7 mouse cellular contexts compared by ENCODE assay signal in genomic region chr4:59625998-59626910, GRCm38 (mm10). TPM values are rescaled to one million over a fixed set of nuclear protein-coding genes. Genes with fewer than 3 reads are reported as not detected.
DNase-seq lines count a peak whose midpoint lies in the region; ATAC-seq and TF ChIP-seq lines count a peak whose summit lies in the region.

Gene E130308A19Rik, plus strand, starts transcription at chr4:59626211.

- ATAC-seq in embryonic facial prominence, embryonic 11.5 days (replicated peaks; ENCODE audit: insufficient number of reproducible peaks, low FRiP score, low TSS enrichment, low read depth): peak; percentile 93
- ATAC-seq in limb, embryonic 13.5 days (ENCODE audit: low FRiP score, low read depth): peak; percentile 93
- peak; percentile 94 for ATAC-seq in midbrain, embryonic 15.5 days (replicated peaks)

- WGBS in embryonic facial prominence, embryonic 11.5 days: under 1% methylated on average over 97 of the region's 120 CpGs
- under 1% methylated on average over 103 of the region's 120 CpGs for WGBS in kidney, adult 2 months
- WGBS in limb, embryonic 13.5 days: under 1% methylated on average over 96 of the region's 120 CpGs
- under 1% methylated on average over 82 of the region's 120 CpGs for WGBS in midbrain, embryonic 15.5 days

- TF ChIP-seq CTCF in kidney, adult 2 months (conservative IDR thresholded peaks at IDR 0.05; ENCODE audit: insufficient read depth, insufficient read length, low read depth, low read length): no peak

- H3K27ac ChIP-seq in embryonic facial prominence, embryonic 11.5 days (replicated peaks; ENCODE audit: low read depth, low read length): peak within 1 kb of the TSS; percentile 80
- H3K27ac ChIP-seq in kidney, adult 2 months (ENCODE audit: insufficient read depth, low read depth, low read length): peak within 1 kb of the TSS; percentile 53
- H3K27ac ChIP-seq in limb, embryonic 13.5 days: peak within 1 kb of the TSS; percentile 48
- peak within 1 kb of the TSS; percentile 91 for H3K27ac ChIP-seq in midbrain, embryonic 15.5 days

- H3K9me3 ChIP-seq in embryonic facial prominence, embryonic 11.5 days (replicated peaks; ENCODE audit: control insufficient read depth, low read length): no peaks in the 10 kb centered on the region
- no peaks in the 10 kb centered on the region for H3K9me3 ChIP-seq in limb, embryonic 13.5 days
- no peaks in the 10 kb centered on the region for H3K9me3 ChIP-seq in midbrain, embryonic 15.5 days

- H3K9ac ChIP-seq in embryonic facial prominence, embryonic 11.5 days (replicated peaks; ENCODE audit: low read length): peak within 1 kb of the TSS; percentile 90
- peak within 1 kb of the TSS; percentile 84 for H3K9ac ChIP-seq in limb, embryonic 13.5 days
- peak within 1 kb of the TSS; percentile 98 for H3K9ac ChIP-seq in midbrain, embryonic 15.5 days

- TF ChIP-seq POLR2A in kidney, adult 2 months (IDR thresholded peaks at IDR 0.05; ENCODE audit: low read depth, low read length): no peak

- H3K4me3 ChIP-seq in embryonic facial prominence, embryonic 11.5 days (ENCODE audit: low read depth, low read length): peak within 1 kb of the TSS; percentile 98
- peak within 1 kb of the TSS; percentile 76 for H3K4me3 ChIP-seq in kidney, adult 2 months (ENCODE audit: insufficient read depth, low read depth, low read length)
- H3K4me3 ChIP-seq in limb, embryonic 13.5 days: peak within 1 kb of the TSS; percentile 90
- peak within 1 kb of the TSS; percentile 90 for H3K4me3 ChIP-seq in midbrain, embryonic 15.5 days

- H3K4me1 ChIP-seq in embryonic facial prominence, embryonic 11.5 days (ENCODE audit: control insufficient read depth, insufficient read depth, low read length): no peaks in the 10 kb centered on the region; the same call in 1 of the 2 replicates
- peaks cover 3% of the 10 kb centered on the region; the same call in 1 of the 2 replicates for H3K4me1 ChIP-seq in kidney, adult 2 months (ENCODE audit: control insufficient read depth, insufficient read depth, low read length)
- peaks cover 13% of the 10 kb centered on the region for H3K4me1 ChIP-seq in limb, embryonic 13.5 days
- peaks cover 30% of the 10 kb centered on the region for H3K4me1 ChIP-seq in midbrain, embryonic 15.5 days

- H3K4me2 ChIP-seq in embryonic facial prominence, embryonic 11.5 days (ENCODE audit: low read depth, low read length): peak within 1 kb of the TSS; percentile 74
- peak within 1 kb of the TSS; percentile 79 for H3K4me2 ChIP-seq in limb, embryonic 13.5 days (replicated peaks)
- H3K4me2 ChIP-seq in midbrain, embryonic 15.5 days: peak within 1 kb of the TSS; percentile 80

- H3K27me3 ChIP-seq in embryonic facial prominence, embryonic 11.5 days (ENCODE audit: control insufficient read depth, insufficient read depth, low read length): no peaks in the 10 kb centered on the region
- no peaks in the 10 kb centered on the region for H3K27me3 ChIP-seq in kidney, adult 2 months (replicated peaks; ENCODE audit: control insufficient read depth, insufficient read depth, low read length)
- no peaks in the 10 kb centered on the region for H3K27me3 ChIP-seq in limb, embryonic 13.5 days
- H3K27me3 ChIP-seq in midbrain, embryonic 15.5 days (replicated peaks): no peaks in the 10 kb centered on the region

- peak; percentile 88 for DNase-seq in adrenal gland, postnatal 14 days
- peak; percentile 88 for DNase-seq in embryonic facial prominence, embryonic 11.5 days (ENCODE audit: low spot score)
- DNase-seq in heart, adult 18-20 months: peak; percentile 71 to 84
- peak; percentile 89 for DNase-seq in kidney, adult 2 months
- DNase-seq in spleen, adult 18-20 months: peak; percentile 74 to 78

- H3K36me3 ChIP-seq in embryonic facial prominence, embryonic 11.5 days (replicated peaks; ENCODE audit: control insufficient read depth, insufficient read depth, low read depth, low read length): no peaks in the 10 kb centered on the region
- no peaks in the 10 kb centered on the region for H3K36me3 ChIP-seq in kidney, adult 2 months (ENCODE audit: control insufficient read depth, insufficient read depth, low read length)
- H3K36me3 ChIP-seq in limb, embryonic 13.5 days: no peaks in the 10 kb centered on the region
- no peaks in the 10 kb centered on the region for H3K36me3 ChIP-seq in midbrain, embryonic 15.5 days (replicated peaks)

RNA-seq across cellular contexts. Expression of gene E130308A19Rik, which starts in this region (rescaled TPM):
- total RNA-seq in adrenal gland, postnatal 14 days (2021): 17.2 and 18.0 TPM in 2 replicates
- 30.5 and 35.6 TPM in 2 replicates for polyA plus RNA-seq in embryonic facial prominence, embryonic 11.5 days (2014; fragmentation: Nextera tagmentation; extraction: Ambion mirVana)
- 1 to 10 TPM; 7.1 TPM for total RNA-seq in heart, adult 18-20 months (2021)
- polyA plus RNA-seq in kidney, adult 2 months (2012; rRNA removed): 9.6 and 10.8 TPM in 2 replicates
- polyA plus RNA-seq in limb, embryonic 13.5 days (2015; fragmentation: Nextera tagmentation; extraction: Ambion mirVana): 25.1 and 25.9 TPM in 2 replicates
- 59.7 and 60.1 TPM in 2 replicates for polyA plus RNA-seq in midbrain, embryonic 15.5 days (2015; fragmentation: Nextera tagmentation; extraction: Ambion mirVana)

Comparison
In these comparisons a context has a peak if more than half of its experiments do, and no peak if none do; other contexts are left out.
1. Peak in every context shown above with its lines: DNase-seq, ATAC-seq, H3K4me3 ChIP-seq and H3K27ac ChIP-seq.